Mouse (Mus musculus) thymus, adult 2 months (tissue): ENCODE measurements around the gene Zcchc4. TPM values are rescaled to one million over a fixed set of nuclear protein-coding genes. Genes with fewer than 3 reads are reported as not detected.
"Not testable (repeated sequence)": the region's sequence is repeated elsewhere in the genome, so short reads cannot be mapped to it uniquely, and the experiment has no call there.

ENCODE experiments used
- DNase-seq: peaks from one replicate; pipeline ENCODE4 v3.0.0; 2021
- H3K27ac ChIP-seq: fragments of 200-500 bp; 2 replicates; pipeline ENCODE4 v1.5.1; 2012; ENCODE audit warnings: low read length, control low read depth; ENCODE audit not compliant: control insufficient read depth, insufficient read depth
- H3K27me3 ChIP-seq: fragments of 200-500 bp; 2 replicates; pipeline ENCODE4 v1.6.1; 2012; ENCODE audit warnings: mild to moderate bottlenecking, low read length, moderate library complexity, mixed read lengths; ENCODE audit not compliant: control insufficient read depth, insufficient read depth
- H3K36me3 ChIP-seq: fragments of 200-500 bp; 2 replicates; pipeline ENCODE4 v1.6.1; 2012; ENCODE audit warnings: mild to moderate bottlenecking, low read length, moderate library complexity; ENCODE audit not compliant: control insufficient read depth, insufficient read depth
- H3K4me1 ChIP-seq: fragments of 200-500 bp; replicated peaks from 2 replicates; pipeline ENCODE4 v1.6.1; 2012; ENCODE audit warnings: low read length; ENCODE audit not compliant: control insufficient read depth, insufficient read depth
- H3K4me3 ChIP-seq: fragments of 200-500 bp; 2 replicates; pipeline ENCODE4 v1.5.1; 2012; ENCODE audit warnings: mild to moderate bottlenecking, low read length, control low read depth, moderate library complexity; ENCODE audit not compliant: control insufficient read depth, insufficient read depth
- CTCF ChIP-seq: fragments of 200-500 bp; IDR thresholded peaks from 2 replicates; pipeline ENCODE4 v1.5.1; 2012; ENCODE audit warnings: mild to moderate bottlenecking, control low read depth, low read length, moderate library complexity, borderline replicate concordance; ENCODE audit not compliant: control insufficient read depth, poor library complexity, insufficient read depth; ENCODE audit errors: extremely low read depth
- POLR2A ChIP-seq: fragments of 200-500 bp; IDR thresholded peaks from 2 replicates; pipeline ENCODE4 v1.6.1; 2012; ENCODE audit warnings: mild to moderate bottlenecking, low read length, control low read depth, moderate library complexity; ENCODE audit not compliant: control insufficient read depth, poor library complexity, insufficient read depth; ENCODE audit errors: extremely low read depth
- WGBS: fragments of 180-500 bp; shearing (Covaris S2); methylation state at CpG from one replicate; pipeline ENCODE4 v1.1.7; 2018; 5-methylcytosine and 5-hydroxymethylcytosine counted together
- polyA plus RNA-seq: library from polyadenylated mRNA; depleted of rRNA; stranded (reverse); fragments of >200 nt; gene quantifications from 2 replicates; pipeline ENCODE4 v1.2.3, GENCODE M21; 2012

Gene Zcchc4
- polyA plus RNA-seq, 1 experiment, result 10.2 TPM

DNA sequence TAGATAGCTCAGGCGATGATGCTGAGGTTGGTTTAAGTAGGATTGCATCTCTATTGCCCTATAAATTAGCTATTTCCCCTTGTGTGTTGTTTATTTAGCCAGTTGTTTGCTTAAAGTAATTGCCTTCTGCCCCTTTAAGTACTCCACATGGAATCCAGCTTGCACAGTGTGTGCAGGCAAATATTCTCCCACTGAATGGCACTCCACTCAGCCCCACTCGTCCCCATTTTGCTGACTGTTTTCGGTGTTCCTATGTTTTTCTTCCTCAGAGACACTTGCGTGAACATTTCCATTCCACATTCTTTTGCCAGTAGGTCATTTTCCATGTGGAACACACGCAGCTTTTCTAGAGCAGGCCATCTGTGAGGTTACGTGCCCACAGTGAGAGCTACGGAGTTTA lies 12.6 kb upstream of the Zcchc4 start:
- Histone ChIP-seq H3K27ac (no peak overlapping the region), H3K27me3 (no peaks in the 10 kb centered on the region), H3K36me3 (no peaks in the 10 kb centered on the region), H3K4me1 (no peaks in the 10 kb centered on the region), H3K4me3 (no peak overlapping the region)
- no peak for DNase-seq
- TF ChIP-seq CTCF, result no peak
- 96% methylated on average over 7 of the region's 7 CpGs for WGBS

DNA sequence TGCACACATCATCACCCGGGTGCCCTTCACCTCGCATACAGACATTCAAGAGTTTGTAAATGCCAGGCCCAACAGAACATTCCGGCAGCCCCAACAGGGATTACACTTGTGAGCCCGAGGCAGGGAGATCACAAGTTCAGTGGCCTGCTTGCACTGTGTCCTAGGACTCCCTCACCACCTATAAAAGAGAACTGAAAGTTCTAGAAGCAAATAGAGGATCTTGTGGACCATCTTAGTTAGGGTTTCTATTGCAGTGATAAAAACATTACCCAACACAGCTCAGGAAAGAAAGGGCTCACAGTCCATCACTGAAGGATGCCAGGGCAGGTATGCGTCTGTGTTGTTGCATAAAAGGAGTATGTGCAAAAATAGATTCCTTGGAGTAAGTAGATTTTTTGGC lies 942 bp upstream of the Zcchc4 start:
- H3K36me3 ChIP-seq, result no peaks in the 10 kb centered on the region
- no peak for TF ChIP-seq CTCF
- TF ChIP-seq POLR2A, result no peak
- DNase-seq, result no peak
- H3K4me3 ChIP-seq, result no peak overlapping the region
- H3K27ac ChIP-seq, result no peak overlapping the region
- H3K27me3 ChIP-seq, result no peaks in the 10 kb centered on the region
- 94% methylated on average over 5 of the region's 5 CpGs for WGBS
- H3K4me1 ChIP-seq, result no peaks in the 10 kb centered on the region

DNA sequence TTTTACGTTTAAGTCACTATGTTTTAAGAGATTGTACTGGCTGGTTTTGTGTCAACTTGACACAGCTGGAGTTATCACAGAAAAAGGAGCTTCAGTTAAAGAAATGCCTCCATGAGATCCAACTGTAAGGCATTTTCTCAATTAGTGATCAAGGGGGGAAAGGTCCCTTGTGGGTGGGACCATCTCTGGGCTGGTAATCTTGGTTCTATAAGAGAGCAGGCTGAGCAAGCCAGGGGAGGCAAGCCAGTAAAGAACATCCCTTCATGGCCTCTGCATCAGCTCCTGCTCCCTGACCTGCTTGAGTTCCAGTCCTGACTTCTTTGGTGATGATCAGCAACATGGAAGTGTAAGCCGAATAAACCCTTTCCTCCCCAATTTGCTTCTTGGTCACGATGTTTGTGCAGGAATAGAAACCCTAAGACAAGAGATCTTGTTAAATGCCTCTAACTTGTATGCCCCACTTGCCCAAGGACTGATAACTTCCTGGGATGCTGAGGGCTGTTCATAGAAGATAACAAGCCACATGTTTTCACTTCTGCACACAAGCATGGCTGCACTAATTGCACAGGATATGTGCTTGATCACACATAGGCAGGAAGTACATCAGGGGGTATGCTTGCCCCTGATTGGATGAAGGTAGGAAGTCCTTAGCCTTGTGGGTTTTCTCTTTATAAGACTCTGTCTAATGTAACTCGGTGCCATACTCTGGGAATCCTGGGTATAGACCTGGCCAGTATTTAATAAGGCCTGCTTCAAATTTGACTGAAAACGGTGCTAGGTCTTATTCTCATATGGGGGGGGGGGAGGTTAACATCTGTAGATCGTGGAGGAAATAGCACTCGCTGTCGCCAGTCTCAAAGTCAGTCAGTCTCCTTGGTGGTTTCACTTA lies 1.5 kb downstream of the Zcchc4 start:
- not testable (repeated sequence) for H3K36me3 ChIP-seq, H3K4me1 ChIP-seq, H3K27ac ChIP-seq, H3K27me3 ChIP-seq, DNase-seq, H3K4me3 ChIP-seq
- 91% methylated on average over 8 of the region's 8 CpGs for WGBS

DNA sequence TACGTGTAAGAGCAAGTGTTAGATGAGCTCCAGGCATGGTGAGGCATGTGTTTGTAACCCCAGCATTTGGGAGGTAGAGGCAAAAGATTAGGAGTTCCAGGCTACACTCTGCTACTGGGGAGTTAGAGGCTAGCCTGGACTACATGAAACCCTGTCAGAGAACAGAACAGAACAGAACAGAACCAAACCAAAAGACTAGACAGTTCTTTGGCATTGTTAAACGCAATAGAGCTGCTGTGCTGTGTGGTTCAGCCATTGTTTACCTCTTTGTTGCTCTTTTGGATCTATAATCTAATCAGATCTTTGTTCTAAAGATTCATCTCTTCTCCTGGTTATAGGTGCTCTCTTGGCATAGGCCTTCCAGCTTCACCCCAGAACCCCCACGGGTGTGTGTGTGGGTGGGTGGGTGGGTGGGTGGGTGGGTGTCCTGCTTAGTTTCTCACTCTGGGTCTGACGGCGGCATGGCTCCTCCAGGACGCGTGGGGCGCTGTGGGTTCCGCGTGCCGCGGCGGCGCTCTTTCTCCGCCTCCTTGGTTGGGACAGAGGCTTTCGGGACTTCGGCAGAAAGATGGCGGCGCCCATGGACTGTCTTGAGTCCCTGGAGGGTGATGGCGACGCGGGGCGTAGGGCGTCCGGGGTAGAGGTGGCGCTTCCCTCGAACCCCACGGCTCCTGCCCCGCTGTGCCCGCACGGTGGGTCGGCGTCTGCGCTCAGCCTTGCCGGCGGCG lies 7.5 kb downstream of the Zcchc4 start:
- Histone ChIP-seq H3K4me1 (no peaks in the 10 kb centered on the region), H3K4me3 (peak overlapping the region; percentile 94), H3K27me3 (no peaks in the 10 kb centered on the region), H3K27ac (peak overlapping the region; percentile 1; the same call in 1 of the 2 replicates), H3K36me3 (no peaks in the 10 kb centered on the region)
- 5% methylated on average over 37 of the region's 37 CpGs for WGBS
- DNase-seq, result peak; percentile 84
- TF ChIP-seq POLR2A (peak; percentile 42; the same call in 1 of the 2 replicates), CTCF (peak; percentile 61; the same call in 1 of the 2 replicates)

DNA sequence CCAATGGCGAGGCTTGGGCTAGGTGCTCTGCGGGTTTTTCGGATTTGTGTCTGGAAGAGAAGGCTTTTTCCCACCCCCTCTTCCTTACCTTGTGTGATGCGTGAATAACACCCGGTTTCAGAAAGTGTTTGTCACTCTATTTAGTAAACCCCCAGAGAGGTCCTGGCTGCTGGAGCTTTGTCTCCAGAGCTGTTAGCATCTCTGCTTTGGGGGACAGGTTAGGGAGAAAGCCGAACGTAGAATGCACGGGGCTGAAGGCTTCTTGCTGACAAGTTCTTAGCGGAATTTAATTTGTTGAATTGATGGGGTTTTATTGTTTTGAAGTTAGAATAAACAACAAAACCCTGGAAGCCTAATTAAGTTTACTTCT lies 8.0 kb downstream of the Zcchc4 start:
- Histone ChIP-seq H3K4me1 (no peaks in the 10 kb centered on the region), H3K4me3 (peak overlapping the region; percentile 94), H3K36me3 (no peaks in the 10 kb centered on the region), H3K27me3 (no peaks in the 10 kb centered on the region), H3K27ac (peak overlapping the region; percentile 1; the same call in 1 of the 2 replicates)
- no peak for TF ChIP-seq POLR2A
- TF ChIP-seq CTCF, result no peak; the same call in 1 of the 2 replicates
- under 1% methylated on average over 9 of the region's 9 CpGs for WGBS
- DNase-seq, result no peak

DNA sequence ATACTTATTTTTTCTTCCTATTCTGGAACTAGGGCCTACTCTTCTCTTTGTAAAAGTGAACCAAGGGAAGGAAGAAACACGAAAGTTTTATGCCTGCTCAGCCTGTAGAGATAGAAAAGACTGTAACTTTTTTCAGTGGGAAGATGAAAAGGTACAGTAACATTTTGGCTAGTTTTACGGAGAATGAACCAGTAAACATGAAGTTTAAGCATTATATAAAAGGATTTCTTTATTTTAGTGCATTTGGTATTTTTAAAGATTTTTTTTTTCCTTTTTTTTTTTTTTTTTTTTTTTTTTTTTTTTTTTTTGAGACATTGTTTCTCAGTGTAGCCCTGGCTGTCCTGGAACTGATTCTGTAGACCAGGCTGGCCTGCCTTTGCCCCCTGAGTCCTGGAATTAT lies 8.7 kb downstream of the Zcchc4 start:
- H3K4me1 ChIP-seq, result no peaks in the 10 kb centered on the region
- H3K27me3 ChIP-seq, result no peaks in the 10 kb centered on the region
- no peak overlapping the region for H3K27ac ChIP-seq
- H3K4me3 ChIP-seq, result no peak overlapping the region
- no peak for DNase-seq
- 92% methylated on average over 2 of the region's 2 CpGs for WGBS
- no peaks in the 10 kb centered on the region for H3K36me3 ChIP-seq
- TF ChIP-seq CTCF (no peak), POLR2A (no peak)
